Mouse (Mus musculus) heart, adult 2 months (tissue): Measurements from ENCODE around the gene Olfr18.

Source experiments
- CTCF ChIP-seq: fragments of 200-600 bp; IDR thresholded peaks from 2 replicates; pipeline ENCODE4 v1.8.1; 2022; ENCODE audit warnings: antibody characterized with exemption, mild to moderate bottlenecking, moderate library complexity
- EP300 ChIP-seq: fragments of 200-500 bp; IDR thresholded peaks from 2 replicates; pipeline ENCODE4 v1.6.1; 2011; ENCODE audit warnings: low read depth, low read length, control low read depth; ENCODE audit not compliant: insufficient read depth

- TF ChIP-seq CTCF (no peak), EP300 (no peak)
Observed at GRCm38 (mm10) chr9:20282051-20282450, 53.8 kb downstream of the Olfr18 start, which contains the start of gene Olfr39.
